Mouse (Mus musculus): ENCODE results near the gene Cbx4. TPM values are rescaled to one million over a fixed set of nuclear protein-coding genes. Genes with fewer than 3 reads are reported as not detected.

Gene Cbx4
- polyA plus RNA-seq, 1 experiment from 2014 or later: 2.9 TPM

DNA sequence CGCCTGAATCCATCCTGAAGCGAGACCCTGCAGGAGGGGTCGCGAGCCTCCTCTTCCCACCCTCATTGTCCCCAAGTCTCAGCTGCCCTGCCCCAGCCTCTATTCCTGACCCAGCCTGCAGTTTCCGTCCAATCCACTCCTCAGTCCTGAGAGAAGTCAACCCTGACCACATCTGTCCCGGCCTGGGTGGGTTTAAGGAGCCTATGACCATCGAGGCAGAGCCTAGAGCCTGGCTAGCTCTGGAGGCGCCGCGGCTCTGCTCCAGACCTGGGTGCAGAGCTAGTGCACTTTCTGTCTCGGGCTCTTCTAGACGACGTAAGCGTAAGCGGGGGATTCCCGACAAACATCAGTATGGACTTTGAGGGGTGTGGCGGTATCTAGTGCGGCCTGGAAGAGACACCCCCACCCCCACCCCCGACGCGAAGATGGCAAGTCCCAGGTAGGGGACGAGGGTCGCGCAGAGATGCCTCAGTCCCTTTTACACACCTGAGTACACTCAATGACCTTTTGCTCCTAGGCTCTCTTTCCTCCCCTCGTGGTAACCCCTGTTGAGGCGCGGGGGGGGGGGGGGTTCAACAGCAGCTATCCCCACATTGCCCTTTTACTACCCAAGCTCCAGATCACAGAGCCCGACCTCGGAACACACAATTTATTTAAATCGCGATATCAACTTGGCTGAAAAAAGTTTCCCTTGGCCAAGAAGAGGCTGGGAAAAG lies 44.1 kb downstream of the Cbx4 start:
- H3K9ac ChIP-seq (ENCODE audit: low read depth, low read length): peak overlapping the region; percentile 60; the same call in 1 of the 2 replicates
- peak overlapping the region; percentile 64 for H3K4me3 ChIP-seq (ENCODE audit: low read depth, low read length)
- H3K36me3 ChIP-seq (ENCODE audit: control insufficient read depth, insufficient read depth): no peaks in the 10 kb centered on the region
- peaks cover 97% of the 10 kb centered on the region for H3K27me3 ChIP-seq (ENCODE audit: control insufficient read depth, insufficient read depth, low read depth, low read length)
- ATAC-seq (ENCODE audit: low read depth): no peak
- peak overlapping the region; percentile 90 for H3K4me2 ChIP-seq (ENCODE audit: low read depth, low read length)
- peaks cover 32% of the 10 kb centered on the region for H3K4me1 ChIP-seq (ENCODE audit: control insufficient read depth, low read depth, low read length)
- H3K27ac ChIP-seq (ENCODE audit: low read length): no peak overlapping the region
- 2% methylated on average over 31 of the region's 31 CpGs for WGBS (ENCODE audit: insufficient replicate concordance)
- no peaks in the 10 kb centered on the region for H3K9me3 ChIP-seq (replicated peaks; ENCODE audit: control insufficient read depth, low read length)

GRCm38 (mm10) chr11:119041325-119041716 lies 44.7 kb downstream of the Cbx4 start:
- Histone ChIP-seq H3K27ac (ENCODE audit: low read length) (no peak overlapping the region), H3K9ac (ENCODE audit: low read depth, low read length) (peak overlapping the region; percentile 60), H3K27me3 (ENCODE audit: control insufficient read depth, insufficient read depth, low read depth, low read length) (peaks cover 97% of the 10 kb centered on the region), H3K4me3 (ENCODE audit: low read depth, low read length) (peak overlapping the region; percentile 64), H3K4me1 (ENCODE audit: control insufficient read depth, low read depth, low read length) (peaks cover 27% of the 10 kb centered on the region), H3K9me3 (replicated peaks; ENCODE audit: control insufficient read depth, low read length) (no peaks in the 10 kb centered on the region), H3K4me2 (ENCODE audit: low read depth, low read length) (peak overlapping the region; percentile 90), H3K36me3 (ENCODE audit: control insufficient read depth, insufficient read depth) (no peaks in the 10 kb centered on the region)
- under 1% methylated on average over 27 of the region's 31 CpGs for WGBS (ENCODE audit: insufficient replicate concordance)
- peak; percentile 12 for ATAC-seq (ENCODE audit: low read depth)

DNA sequence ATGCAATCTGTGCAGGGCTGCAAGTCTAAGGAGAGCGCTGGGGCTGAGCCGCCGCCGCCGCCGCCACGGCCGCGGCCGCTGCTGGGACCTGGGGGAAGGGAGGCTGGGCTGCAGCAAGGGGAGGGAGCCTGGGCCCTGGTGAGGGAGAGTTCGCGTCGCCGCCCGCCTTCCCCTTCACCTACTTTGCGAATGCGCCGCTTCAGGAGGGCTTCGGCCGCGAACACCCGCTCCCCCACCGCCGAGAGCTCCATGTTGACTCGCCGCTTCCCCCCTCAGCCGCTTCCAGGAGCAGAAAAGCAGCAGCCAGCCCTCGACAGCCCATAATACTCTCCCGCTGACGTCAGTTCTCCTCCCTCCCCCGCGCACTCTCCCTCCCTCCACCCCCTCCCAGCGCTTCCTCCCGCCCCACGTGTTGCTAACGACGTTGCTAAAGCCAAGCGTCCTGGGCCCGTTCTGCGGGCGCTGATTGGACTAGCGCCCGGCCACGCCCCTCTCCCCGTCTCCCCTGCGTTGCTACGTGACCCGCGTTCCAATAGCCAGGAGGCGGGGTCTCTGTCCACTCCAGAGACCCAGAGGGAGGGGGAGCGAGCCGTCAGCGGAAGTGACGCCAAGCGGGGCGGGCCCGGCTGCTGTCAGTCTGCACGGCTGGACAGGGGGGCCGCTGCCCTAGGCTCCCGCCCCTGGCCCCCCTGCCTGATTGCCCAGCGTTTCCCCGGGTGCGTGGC lies 45.3 kb downstream of the Cbx4 start, which contains the start of gene Cbx8:
Cbx8 (minus strand) TSS at position 370 of the 725 bp plus-strand sequence.
- under 1% methylated on average over 47 of the region's 63 CpGs for WGBS (ENCODE audit: insufficient replicate concordance)
- Histone ChIP-seq H3K27ac (ENCODE audit: low read length) (no peak within 1 kb of the TSS), H3K36me3 (ENCODE audit: control insufficient read depth, insufficient read depth) (no peaks in the 10 kb centered on the region), H3K27me3 (ENCODE audit: control insufficient read depth, insufficient read depth, low read depth, low read length) (peaks cover 97% of the 10 kb centered on the region), H3K4me3 (ENCODE audit: low read depth, low read length) (peak within 1 kb of the TSS; percentile 64), H3K4me2 (ENCODE audit: low read depth, low read length) (peak within 1 kb of the TSS; percentile 90), H3K4me1 (ENCODE audit: control insufficient read depth, low read depth, low read length) (peaks cover 24% of the 10 kb centered on the region), H3K9me3 (replicated peaks; ENCODE audit: control insufficient read depth, low read length) (no peaks in the 10 kb centered on the region), H3K9ac (ENCODE audit: low read depth, low read length) (peak within 1 kb of the TSS; percentile 70)
- ATAC-seq (ENCODE audit: low read depth): peak; percentile 92

DNA sequence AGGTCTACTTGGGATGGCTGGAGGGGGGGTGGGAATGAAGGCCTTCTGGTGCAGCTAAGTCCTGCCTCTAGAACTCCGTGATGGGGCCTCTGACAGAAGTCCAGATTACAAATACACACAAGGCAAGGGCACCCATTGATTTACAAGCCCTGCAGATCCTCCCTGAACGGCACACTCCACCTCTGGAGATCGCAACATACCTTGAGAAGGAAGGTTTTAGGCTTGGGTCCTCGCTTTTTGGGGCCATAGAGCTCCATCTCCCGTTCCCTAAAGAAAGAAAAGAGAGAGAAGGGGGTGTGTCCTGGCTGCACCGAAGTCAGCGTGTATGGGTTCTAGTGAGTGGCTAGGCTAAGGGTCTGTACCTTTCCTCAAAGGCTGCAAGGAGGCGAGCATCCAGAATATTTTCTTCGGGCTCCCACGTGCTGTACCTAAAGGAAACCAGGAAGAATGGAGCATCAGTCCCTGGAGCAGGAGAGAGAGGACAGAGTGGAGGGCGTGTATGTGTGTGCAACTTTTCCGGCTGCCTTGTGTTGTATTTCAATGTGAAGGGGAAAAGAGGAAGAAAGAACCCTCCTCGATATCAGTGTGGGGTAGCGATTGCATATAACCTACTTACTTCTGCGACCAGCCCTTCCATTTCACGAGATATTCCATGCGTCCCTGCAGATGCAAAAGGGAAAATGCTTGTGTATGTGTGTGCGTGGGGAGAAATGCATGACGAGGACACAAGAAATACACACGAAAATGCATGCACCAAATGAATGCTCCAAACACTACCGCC lies 46.1 kb downstream of the Cbx4 start:
- Histone ChIP-seq H3K4me1 (ENCODE audit: control insufficient read depth, low read depth, low read length) (peaks cover 22% of the 10 kb centered on the region), H3K27ac (ENCODE audit: low read length) (no peak overlapping the region), H3K4me3 (ENCODE audit: low read depth, low read length) (peak overlapping the region; percentile 64), H3K27me3 (ENCODE audit: control insufficient read depth, insufficient read depth, low read depth, low read length) (peaks cover 97% of the 10 kb centered on the region), H3K36me3 (ENCODE audit: control insufficient read depth, insufficient read depth) (no peaks in the 10 kb centered on the region), H3K4me2 (ENCODE audit: low read depth, low read length) (peak overlapping the region; percentile 90), H3K9ac (ENCODE audit: low read depth, low read length) (peak overlapping the region; percentile 70), H3K9me3 (replicated peaks; ENCODE audit: control insufficient read depth, low read length) (no peaks in the 10 kb centered on the region)
- WGBS (ENCODE audit: insufficient replicate concordance): 11% methylated on average over 21 of the region's 21 CpGs
- ATAC-seq (ENCODE audit: low read depth): no peak

DNA sequence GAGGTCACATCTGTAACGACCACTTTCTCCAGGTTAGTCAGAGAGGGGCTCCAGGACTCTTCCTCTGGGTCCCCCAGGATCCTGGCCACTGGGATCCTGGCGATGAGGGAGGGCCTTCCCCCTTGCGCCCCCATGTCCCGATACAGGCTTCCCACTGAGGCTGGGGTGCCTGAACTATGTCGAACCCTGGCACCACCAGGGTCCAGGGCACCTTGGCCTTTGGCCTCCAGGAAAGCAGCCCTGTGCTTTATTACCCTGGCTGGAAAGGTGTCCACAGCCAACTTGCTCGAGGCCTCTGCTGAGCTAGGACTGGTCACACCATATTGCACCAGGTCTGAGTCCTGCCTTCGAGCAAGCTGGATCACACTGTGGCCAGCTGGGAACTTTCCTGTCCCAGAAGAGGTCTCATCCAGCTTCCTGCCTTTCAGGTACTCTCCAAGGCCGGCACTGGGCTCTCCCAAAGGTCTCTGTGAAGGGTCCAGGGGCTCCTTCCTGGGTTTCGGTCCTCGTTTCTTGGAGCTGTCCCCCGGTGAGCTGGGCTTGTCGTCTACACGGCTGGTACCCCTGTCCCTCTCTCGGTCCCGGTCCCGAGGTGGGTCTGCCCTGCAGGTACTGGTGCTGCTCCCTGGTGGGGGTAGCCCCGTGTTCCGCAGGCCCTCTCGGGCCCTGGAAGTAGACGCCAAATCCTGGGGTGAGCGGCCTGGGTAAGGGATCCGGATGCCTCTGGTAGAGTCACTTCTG lies 47.1 kb downstream of the Cbx4 start:
- H3K9ac ChIP-seq (ENCODE audit: low read depth, low read length): no peak overlapping the region
- H3K4me2 ChIP-seq (ENCODE audit: low read depth, low read length): no peak overlapping the region
- H3K27ac ChIP-seq (ENCODE audit: low read length): no peak overlapping the region
- no peak overlapping the region for H3K4me3 ChIP-seq (ENCODE audit: low read depth, low read length)
- peaks cover 19% of the 10 kb centered on the region for H3K4me1 ChIP-seq (ENCODE audit: control insufficient read depth, low read depth, low read length)
- WGBS (ENCODE audit: insufficient replicate concordance): 63% methylated on average over 22 of the region's 22 CpGs
- no peaks in the 10 kb centered on the region for H3K36me3 ChIP-seq (ENCODE audit: control insufficient read depth, insufficient read depth)
- no peaks in the 10 kb centered on the region for H3K9me3 ChIP-seq (replicated peaks; ENCODE audit: control insufficient read depth, low read length)
- no peak for ATAC-seq (ENCODE audit: low read depth)
- peaks cover 97% of the 10 kb centered on the region for H3K27me3 ChIP-seq (ENCODE audit: control insufficient read depth, insufficient read depth, low read depth, low read length)

DNA sequence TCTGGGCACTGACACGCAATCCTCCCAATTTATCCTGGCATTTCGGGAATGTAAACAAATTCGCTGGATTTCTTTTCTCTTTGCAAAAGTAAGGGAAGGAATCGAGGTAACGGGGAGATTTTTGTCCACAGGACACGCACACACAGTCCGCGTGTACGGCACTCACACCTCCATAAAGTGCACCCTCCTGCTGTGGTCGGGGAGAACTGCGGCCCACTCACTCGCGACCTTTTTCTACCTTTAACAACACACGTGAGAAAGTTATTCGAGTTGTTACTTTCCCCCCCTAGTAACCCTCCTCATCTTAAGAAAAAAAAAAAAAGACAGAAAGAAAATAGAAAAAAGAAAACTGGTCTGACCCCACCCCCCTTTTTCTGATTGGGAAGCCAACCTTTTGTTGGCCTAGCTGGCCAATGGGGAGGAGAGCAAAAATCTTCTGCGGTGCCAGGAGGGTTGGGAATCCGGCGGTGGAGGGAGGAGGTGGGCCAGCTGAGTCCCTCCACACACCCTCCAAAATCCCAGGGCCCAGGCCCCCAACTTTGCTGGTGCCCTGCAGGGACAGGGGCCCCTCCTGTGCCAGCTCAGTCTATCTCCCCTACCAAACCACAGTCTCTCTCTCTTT lies 48.1 kb downstream of the Cbx4 start:
- 25% methylated on average over 18 of the region's 18 CpGs for WGBS (ENCODE audit: insufficient replicate concordance)
- H3K9me3 ChIP-seq (replicated peaks; ENCODE audit: control insufficient read depth, low read length): no peaks in the 10 kb centered on the region
- H3K4me1 ChIP-seq (ENCODE audit: control insufficient read depth, low read depth, low read length): peaks cover 19% of the 10 kb centered on the region
- no peaks in the 10 kb centered on the region for H3K36me3 ChIP-seq (ENCODE audit: control insufficient read depth, insufficient read depth)
- H3K4me3 ChIP-seq (ENCODE audit: low read depth, low read length): no peak overlapping the region
- peaks cover 95% of the 10 kb centered on the region for H3K27me3 ChIP-seq (ENCODE audit: control insufficient read depth, insufficient read depth, low read depth, low read length)
- no peak overlapping the region for H3K27ac ChIP-seq (ENCODE audit: low read length)
- H3K9ac ChIP-seq (ENCODE audit: low read depth, low read length): no peak overlapping the region
- H3K4me2 ChIP-seq (ENCODE audit: low read depth, low read length): peak overlapping the region; percentile 60; the same call in 1 of the 2 replicates
- ATAC-seq (ENCODE audit: low read depth): no peak

GRCm38 (mm10) chr11:119036934-119037779 lies 48.9 kb downstream of the Cbx4 start:
- 3% methylated on average over 56 of the region's 57 CpGs for WGBS (ENCODE audit: insufficient replicate concordance)
- Histone ChIP-seq H3K4me3 (ENCODE audit: low read depth, low read length) (peak overlapping the region; percentile 48), H3K36me3 (ENCODE audit: control insufficient read depth, insufficient read depth) (no peaks in the 10 kb centered on the region), H3K4me2 (ENCODE audit: low read depth, low read length) (peak overlapping the region; percentile 60), H3K9me3 (replicated peaks; ENCODE audit: control insufficient read depth, low read length) (no peaks in the 10 kb centered on the region), H3K27me3 (ENCODE audit: control insufficient read depth, insufficient read depth, low read depth, low read length) (peaks cover 87% of the 10 kb centered on the region), H3K27ac (ENCODE audit: low read length) (no peak overlapping the region), H3K4me1 (ENCODE audit: control insufficient read depth, low read depth, low read length) (peaks cover 19% of the 10 kb centered on the region), H3K9ac (ENCODE audit: low read depth, low read length) (peak overlapping the region; percentile 42; the same call in 1 of the 2 replicates)
- ATAC-seq (ENCODE audit: low read depth): no peak

Measured in liver, embryonic 16.5 days (tissue).